Mouse (Mus musculus): ENCODE measurements around the gene Il4i1.

Il4i1 gene

GRCm38 (mm10) chr7:44815721-44816469, at the start of gene Il4i1, which contains the start of gene Nup62:
TSS of gene Il4i1 (plus strand) at chr7:44816387.
TSS of gene Nup62 (plus strand) at chr7:44816088.
- peak; percentile 99 for DNase-seq

GRCm38 (mm10) chr7:44768129-44768528, 48.1 kb upstream of the Il4i1 start:
- DNase-seq: peak; percentile 84

GRCm38 (mm10) chr7:44770046-44770578, 46.1 kb upstream of the Il4i1 start:
- DNase-seq: peak; percentile 75

GRCm38 (mm10) chr7:44772591-44773204, 43.5 kb upstream of the Il4i1 start:
- peak; percentile 82 for DNase-seq

GRCm38 (mm10) chr7:44776849-44777498, 39.2 kb upstream of the Il4i1 start:
- peak; percentile 60 for DNase-seq

- peak; percentile 2 for DNase-seq
These were observed 36.1 kb upstream of the Il4i1 start for GRCm38 (mm10) chr7:44780101-44780500.

- peak; percentile 1 for DNase-seq
These were observed 26.7 kb upstream of the Il4i1 start for GRCm38 (mm10) chr7:44789531-44789930.

GRCm38 (mm10) chr7:44790066-44790465, 26.1 kb upstream of the Il4i1 start:
- DNase-seq: peak; percentile 1

GRCm38 (mm10) chr7:44792781-44793180, 23.4 kb upstream of the Il4i1 start:
- peak; percentile 9 for DNase-seq

GRCm38 (mm10) chr7:44808927-44809326, 7.3 kb upstream of the Il4i1 start:
- DNase-seq: no peak

GRCm38 (mm10) chr7:44809466-44809865, 6.7 kb upstream of the Il4i1 start:
- DNase-seq: peak; percentile 1

- no peak for DNase-seq
These were observed 5.8 kb upstream of the Il4i1 start for GRCm38 (mm10) chr7:44810365-44810764.

- peak; percentile 0 for DNase-seq
These were observed 5.2 kb upstream of the Il4i1 start for GRCm38 (mm10) chr7:44810819-44811557.

- DNase-seq: peak; percentile 2
These were observed 3.4 kb upstream of the Il4i1 start for GRCm38 (mm10) chr7:44812651-44813325.

GRCm38 (mm10) chr7:44813985-44814384, 2.2 kb upstream of the Il4i1 start:
- DNase-seq: peak; percentile 0

- peak; percentile 1 for DNase-seq
These were observed 1.8 kb upstream of the Il4i1 start for GRCm38 (mm10) chr7:44814423-44814822.

GRCm38 (mm10) chr7:44814952-44815553, 1.1 kb upstream of the Il4i1 start:
- DNase-seq: peak; percentile 12

- DNase-seq: peak; percentile 73
These were observed 359 bp downstream of the Il4i1 start, which contains the start of gene Atf5 for GRCm38 (mm10) chr7:44816470-44817021. TSS of gene Atf5 (minus strand) at chr7:44816658.

- DNase-seq: no peak
These were observed 1.3 kb downstream of the Il4i1 start for GRCm38 (mm10) chr7:44817441-44817840.

GRCm38 (mm10) chr7:44818164-44818563, 2.0 kb downstream of the Il4i1 start:
- DNase-seq: peak; percentile 5

- DNase-seq: peak; percentile 60
These were observed 2.6 kb downstream of the Il4i1 start for GRCm38 (mm10) chr7:44818751-44819235.

Data from liver (tissue).